Mouse (Mus musculus) left cerebral cortex, adult 2 months (tissue): ENCODE data around the gene Gad1. TPM values are rescaled to one million over a fixed set of nuclear protein-coding genes. Genes with fewer than 3 reads are reported as not detected.
"Not testable (repeated sequence)": the region's sequence is repeated elsewhere in the genome, so short reads cannot be mapped to it uniquely, and the experiment has no call there.

Experiments
- DNase-seq, 2 experiments: peaks; one replicate each; pipeline ENCODE4 v3.0.0; 2021 to 2022; ENCODE audit warnings: low spot score in 2 of 2, mixed read lengths in 1 of 2; ENCODE audit errors: extremely low spot score in 1 of 2
- H3K27ac ChIP-seq: fragments of 200-600 bp; 2 replicates; pipeline ENCODE4 v1.8.1; 2022
- H3K4me3 ChIP-seq: fragments of 200-600 bp; 2 replicates; pipeline ENCODE4 v1.8.1; 2022
- CTCF ChIP-seq: fragments of 200-600 bp; IDR thresholded peaks from 2 replicates; pipeline ENCODE4 v1.8.1; 2022; ENCODE audit warnings: antibody characterized with exemption, mild to moderate bottlenecking, moderate library complexity
- intact Hi-C: fragments of 180-260 bp; cut with DNase I; formaldehyde crosslinking; loops from one replicate; pipeline ENCODE4 v1.15.1; 2025
- long read RNA-seq, 2 experiments: library from polyadenylated mRNA; stranded (forward); transcript quantifications; one replicate each; pipeline ENCODE4 v2.0.0; 2021; ENCODE audit warnings: borderline mapping rate in 2 of 2
- total RNA-seq, 2 experiments: library from RNA; stranded (reverse); gene quantifications; 2 replicates each; pipeline ENCODE4 v1.2.3; 2021

Gad1 gene
- 100 to 1,000 TPM; 374 to 427 TPM for total RNA-seq
- long read RNA-seq, experiment 1, transcript Gad1-201 (17 exons, 3,355 nt): major isoform, 448 of 543 reads
- long read RNA-seq, experiment 1, partial matches to known transcripts: 53 of 543 reads
- long read RNA-seq, experiment 1, other reads (novel, unspliced or antisense): 41 of 543 reads
- long read RNA-seq, experiment 2, transcript Gad1-201 (17 exons, 3,355 nt): major isoform, 249 of 327 reads
- long read RNA-seq, experiment 2, partial matches to known transcripts: 49 of 327 reads
- long read RNA-seq, experiment 2, other reads (novel, unspliced or antisense): 29 of 327 reads

DNA sequence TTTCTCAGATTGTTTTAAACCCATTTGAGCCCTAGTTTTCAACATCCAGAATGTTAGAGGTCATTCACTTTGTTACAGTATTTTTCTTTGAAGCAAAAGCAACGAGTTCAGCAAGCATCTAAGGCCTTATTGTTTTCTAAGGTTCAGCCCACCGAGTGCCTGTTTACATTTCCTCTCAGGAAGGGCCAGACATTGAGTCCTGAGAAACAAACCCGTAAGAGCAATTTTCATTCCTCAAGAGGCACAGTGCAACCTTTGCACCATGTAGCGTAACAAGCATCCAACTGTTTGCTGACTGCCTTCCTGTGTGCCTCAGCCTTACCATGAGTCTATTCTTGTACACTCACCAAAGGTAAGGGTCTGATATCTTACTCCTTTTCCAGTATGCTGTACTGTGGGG lies at the start of gene Gad1:
Gene Gad1, plus strand, starts transcription at position 301 of the 400 bp plus-strand sequence.
- H3K4me3 ChIP-seq: no peak within 1 kb of the TSS
- DNase-seq: no peak
- intact Hi-C loops: loop anchor here (10.0 kb wide), 2 partner anchors 518 to 918 kb away; partner anchors contain the start of gene Myo3b
- H3K27ac ChIP-seq: no peak within 1 kb of the TSS
- TF ChIP-seq CTCF: no peak

GRCm38 (mm10) chr2:70503436-70503835 lies 49.4 kb upstream of the Gad1 start:
- TF ChIP-seq CTCF: no peak
- intact Hi-C loops: no loop called here
- no peak for DNase-seq
- Histone ChIP-seq H3K4me3 (no peak overlapping the region), H3K27ac (no peak overlapping the region)

- intact Hi-C loops: no loop called here
- TF ChIP-seq CTCF: no peak; the same call in none of the 2 replicates
- no peak for DNase-seq
- no peak overlapping the region for H3K27ac ChIP-seq
- no peak overlapping the region for H3K4me3 ChIP-seq
Measured at GRCm38 (mm10) chr2:70505229-70505628, 47.6 kb upstream of the Gad1 start.

DNA sequence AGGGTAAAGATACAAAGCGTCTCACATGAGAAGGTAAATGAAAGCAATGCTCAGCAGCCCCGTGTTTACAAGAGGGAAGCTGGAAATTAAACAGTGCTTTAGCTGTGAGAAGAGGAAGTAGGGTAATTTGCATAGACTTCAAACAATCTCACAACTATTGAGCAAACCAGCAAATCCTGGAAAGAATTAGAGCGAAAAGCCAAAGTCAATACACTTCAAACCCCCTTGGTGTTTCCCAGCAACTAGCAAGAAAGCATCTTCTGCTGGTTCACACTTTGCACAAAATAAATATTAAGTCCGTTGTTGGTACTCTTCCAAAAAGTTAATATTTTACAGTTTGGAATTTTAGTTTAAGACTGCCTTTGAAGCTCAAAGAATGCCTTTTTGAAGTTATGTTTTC lies 47.0 kb upstream of the Gad1 start:
- no peak overlapping the region for H3K27ac ChIP-seq
- TF ChIP-seq CTCF: no peak
- no peak for DNase-seq
- no peak overlapping the region for H3K4me3 ChIP-seq
- intact Hi-C loops: no loop called here

DNA sequence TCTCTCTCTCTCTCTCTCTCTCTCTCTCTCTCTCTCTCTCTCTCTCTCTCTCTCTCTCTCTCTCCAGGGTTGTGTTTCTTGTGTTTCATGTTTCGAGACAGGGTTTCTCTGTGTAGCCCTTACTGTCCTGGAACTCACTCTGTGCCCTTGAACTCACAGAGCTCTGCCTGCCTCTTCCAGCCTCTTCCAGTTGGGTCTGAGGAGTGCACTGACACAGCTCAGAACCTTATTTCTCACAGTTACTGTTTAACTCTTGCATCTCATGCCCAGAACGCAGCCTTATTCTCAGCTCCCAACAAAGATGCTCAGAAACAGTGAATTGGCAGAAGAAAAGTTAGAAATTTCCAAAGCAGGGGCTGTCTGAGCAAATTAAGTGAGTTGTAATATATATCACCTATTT lies 46.5 kb upstream of the Gad1 start:
- DNase-seq: no peak
- no peak for TF ChIP-seq CTCF
- no peak overlapping the region for H3K4me3 ChIP-seq
- intact Hi-C loops: no loop called here
- no peak overlapping the region for H3K27ac ChIP-seq

DNA sequence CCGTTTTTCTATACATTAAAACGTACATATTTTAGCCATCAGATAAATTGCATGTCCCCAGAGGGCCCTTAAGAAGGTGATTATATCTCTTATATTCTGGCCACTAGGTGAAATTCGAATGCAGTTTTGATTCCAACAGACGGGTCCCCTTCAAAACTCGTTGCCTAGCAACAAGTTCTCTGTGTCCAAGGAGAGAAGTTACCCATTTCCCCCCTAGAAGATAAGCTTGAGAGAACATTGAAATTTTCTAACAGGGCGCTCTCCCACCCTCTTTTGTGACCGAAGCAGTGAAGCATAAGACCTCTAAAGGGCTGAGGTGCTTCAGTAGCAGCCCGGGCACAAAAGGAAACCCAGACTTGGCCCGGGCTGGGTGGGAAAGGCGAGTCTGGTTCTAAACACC lies 44.4 kb upstream of the Gad1 start, which contains the start of gene Erich2:
Gene Erich2, plus strand, starts transcription at position 324 of the 400 bp plus-strand sequence.
- H3K4me3 ChIP-seq: peak within 1 kb of the TSS; percentile 47
- intact Hi-C loops: no loop called here
- H3K27ac ChIP-seq: no peak within 1 kb of the TSS
- no peak for DNase-seq
- no peak for TF ChIP-seq CTCF

DNA sequence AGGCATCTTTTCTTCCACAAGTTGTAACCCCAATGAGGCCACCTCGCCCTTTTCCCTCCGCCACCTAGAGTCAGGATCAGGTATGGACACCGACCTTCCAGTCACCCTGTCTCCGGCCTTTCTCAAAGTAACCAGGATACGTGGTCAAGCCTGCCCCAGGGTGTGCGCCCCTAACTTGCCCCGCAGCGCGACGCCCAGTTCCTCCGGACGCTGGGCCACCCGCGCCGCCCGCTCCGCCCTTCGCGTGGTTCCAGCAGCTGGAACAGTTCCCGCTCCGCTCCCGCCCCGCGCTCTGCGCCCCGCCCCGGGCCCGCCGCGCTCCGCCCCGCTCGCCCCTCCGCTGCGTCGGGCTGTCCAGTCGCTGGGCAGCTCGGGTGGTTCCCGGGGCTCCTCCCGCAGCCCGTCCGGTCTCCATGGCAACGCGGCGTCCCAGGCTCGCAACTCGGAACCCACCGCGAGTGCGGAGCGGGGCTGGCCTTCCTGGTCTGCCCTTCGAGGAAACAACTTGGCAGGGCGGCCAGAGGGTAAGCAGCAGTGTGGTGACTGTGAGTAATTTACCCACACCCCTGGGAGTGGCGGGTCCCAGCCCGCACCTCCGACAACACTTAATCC lies 43.7 kb upstream of the Gad1 start:
- intact Hi-C loops: no loop called here
- Histone ChIP-seq H3K27ac (no peak overlapping the region), H3K4me3 (peak overlapping the region; percentile 47)
- TF ChIP-seq CTCF: peak; percentile 51
- DNase-seq: peak; percentile 64 to 68

DNA sequence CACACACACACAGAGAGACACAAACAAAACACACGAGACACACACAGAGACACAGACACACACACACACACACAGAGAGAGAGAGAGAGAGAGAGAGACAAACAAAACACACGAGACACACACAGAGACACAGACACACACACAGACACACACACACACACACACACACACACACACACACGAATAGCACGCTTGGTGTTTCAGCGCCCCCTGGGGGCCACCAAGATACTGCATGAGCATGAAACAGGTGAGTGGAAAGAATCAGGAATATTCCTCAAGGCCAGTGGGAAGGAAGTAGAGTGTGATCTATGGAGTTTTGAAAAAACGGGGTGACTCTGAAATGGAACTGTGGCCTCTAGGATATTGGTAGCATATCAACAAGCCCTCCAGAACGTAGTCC lies 14.6 kb upstream of the Gad1 start:
- intact Hi-C loops: loop anchor here (5.0 kb wide), 1 partner anchor 311 kb away; no protein-coding TSS in a partner anchor
- peak; percentile 49 for TF ChIP-seq CTCF
- H3K4me3 ChIP-seq, H3K27ac ChIP-seq: not testable (repeated sequence)
- DNase-seq: peak; percentile 19 to 32

- H3K4me3 ChIP-seq: no peak overlapping the region
- TF ChIP-seq CTCF: no peak
- intact Hi-C loops: loop anchor here (10.0 kb wide), 2 partner anchors 516 to 916 kb away; partner anchors contain the start of gene Myo3b
Measured at GRCm38 (mm10) chr2:70550671-70551070, 2.2 kb upstream of the Gad1 start.

GRCm38 (mm10) chr2:70551446-70551845 lies 1.4 kb upstream of the Gad1 start:
- no peak for TF ChIP-seq CTCF
- intact Hi-C loops: loop anchor here (10.0 kb wide), 2 partner anchors 517 to 917 kb away; partner anchors contain the start of gene Myo3b
- DNase-seq: no peak
- no peak overlapping the region for H3K27ac ChIP-seq
- H3K4me3 ChIP-seq: no peak overlapping the region

More at GRCm38 (mm10) chr2:70550671-70551070, 2.2 kb upstream of the Gad1 start:
- H3K27ac ChIP-seq: no peak overlapping the region
- no peak for DNase-seq

GRCm38 (mm10) chr2:70552067-70552598 lies 739 bp upstream of the Gad1 start:
- intact Hi-C loops: loop anchor here (10.0 kb wide), 2 partner anchors 517 to 917 kb away; partner anchors contain the start of gene Myo3b
- no peak for TF ChIP-seq CTCF
- H3K4me3 ChIP-seq: no peak overlapping the region
- no peak for DNase-seq
- H3K27ac ChIP-seq: no peak overlapping the region

- no peak; the same call in none of the 2 replicates for TF ChIP-seq CTCF
- Histone ChIP-seq H3K27ac (no peak overlapping the region), H3K4me3 (no peak overlapping the region)
- DNase-seq: no peak
- intact Hi-C loops: loop anchor here (10.0 kb wide), 2 partner anchors 519 to 919 kb away; partner anchors contain the start of gene Myo3b
Measured at GRCm38 (mm10) chr2:70553826-70554225, 954 bp downstream of the Gad1 start.
